ENCODE assay signal across 1 mouse cellular context in genomic region chr11:58331546-58331945, GRCm38 (mm10).
TF ChIP-seq lines count a peak whose summit lies in the region.

No protein-coding gene starts in this region.

TF ChIP-seq in CH12.LX, 34 proteins besides CTCF, POLR2A, EP300 and RAD21:
- TF ChIP-seq RCOR1 (conservative IDR thresholded peaks at IDR 0.05; ENCODE audit: low read depth, low read length), result no peak
- TF ChIP-seq MXI1 (IDR thresholded peaks at IDR 0.05; ENCODE audit: low read depth, low read length), result no peak
- no peak for TF ChIP-seq SIN3A (IDR thresholded peaks at IDR 0.05; ENCODE audit: low read length)
- TF ChIP-seq GABPA (IDR thresholded peaks at IDR 0.05; ENCODE audit: insufficient replicate concordance, low read depth, low read length), result no peak
- TF ChIP-seq ZMIZ1 (IDR thresholded peaks at IDR 0.05; ENCODE audit: low read depth, low read length), result no peak
